10 mouse cellular contexts compared by ENCODE assay signal in genomic region chr8:127856351-127857135, GRCm38 (mm10).
A peak's percentile ranks its signal among the peaks of the same experiment; 100 is the strongest.
DNase-seq lines count a peak whose midpoint lies in the region; ATAC-seq and TF ChIP-seq lines count a peak whose summit lies in the region.
"Had no signal": no experiment of that assay in that cellular context is flagged by ENCODE, and none has a peak within 500 bp of the region (broad histone marks: within the 10 kb centered on the region; RNA-seq: fewer than 3 reads in every experiment).

No protein-coding gene starts in this region.

- no peaks in the 10 kb centered on the region for H3K9me3 ChIP-seq in lung, embryonic 14.5 days (ENCODE audit: low read depth, low read length)
- H3K9me3 ChIP-seq: embryonic facial prominence, embryonic 15.5 days had no signal

- H3K4me3 ChIP-seq in lung, embryonic 14.5 days (ENCODE audit: low read depth, low read length) = no peak overlapping the region
- H3K4me3 ChIP-seq: embryonic facial prominence, embryonic 15.5 days had no signal

- H3K9ac ChIP-seq in lung, embryonic 14.5 days = no peak overlapping the region
- H3K9ac ChIP-seq: embryonic facial prominence, embryonic 15.5 days; liver, postnatal 0 days had no signal

- H3K27ac ChIP-seq in lung, embryonic 14.5 days (ENCODE audit: low read depth) = peak overlapping the region; percentile 44; the same call in 1 of the 2 replicates
- H3K27ac ChIP-seq: embryonic facial prominence, embryonic 15.5 days had no signal

- ATAC-seq in lung, embryonic 14.5 days (ENCODE audit: insufficient read depth) = peak; percentile 52
- ATAC-seq: liver, postnatal 0 days had no signal

- no peaks in the 10 kb centered on the region for H3K36me3 ChIP-seq in lung, embryonic 14.5 days (ENCODE audit: insufficient read depth)
- H3K36me3 ChIP-seq: embryonic facial prominence, embryonic 15.5 days had no signal

- DNase-seq in adrenal gland, adult 2 months = peak; percentile 19
- no peak for DNase-seq in adrenal gland, postnatal 10 days
- peak; percentile 34 for DNase-seq in ovary, adult 18-20 months (ENCODE audit: low spot score)
- no peak for DNase-seq in ovary, postnatal 36 days (ENCODE audit: low spot score)
- DNase-seq in lung, embryonic 14.5 days = peak; percentile 55
- no peak for DNase-seq in urinary bladder, postnatal 10 days (ENCODE audit: low spot score)
- no peak for DNase-seq in layer of hippocampus, adult 9-10 months (ENCODE audit: low spot score)
- DNase-seq in thymus, adult 18-20 months = no peak
- DNase-seq: liver, postnatal 0 days had no signal

- TF ChIP-seq CTCF in lung, embryonic 14.5 days (IDR thresholded peaks at IDR 0.05; ENCODE audit: low read depth) = no peak

- peaks cover 10% of the 10 kb centered on the region for H3K4me1 ChIP-seq in lung, embryonic 14.5 days (ENCODE audit: insufficient read depth)

- H3K27me3 ChIP-seq in lung, embryonic 14.5 days (ENCODE audit: insufficient read depth, low read length) = no peaks in the 10 kb centered on the region
- H3K27me3 ChIP-seq: embryonic facial prominence, embryonic 15.5 days had no signal

- H3K4me2 ChIP-seq in lung, embryonic 14.5 days = no peak overlapping the region
- H3K4me2 ChIP-seq: embryonic facial prominence, embryonic 15.5 days had no signal

- WGBS in lung, embryonic 14.5 days = 28% methylated on average over 5 of the region's 5 CpGs

Comparison
In these comparisons a context has a peak if more than half of its experiments do, and no peak if none do; other contexts are left out.
1. DNase-seq: peak in adrenal gland, adult 2 months (single experiment), ovary, adult 18-20 months (single experiment) and lung, embryonic 14.5 days (single experiment); none in adrenal gland, postnatal 10 days (single experiment), ovary, postnatal 36 days (single experiment), urinary bladder, postnatal 10 days (single experiment), layer of hippocampus, adult 9-10 months (single experiment) and thymus, adult 18-20 months (0 of 2).